Mouse (Mus musculus) MEL (cell line): ENCODE results near the gene Pgd.

Experiments used
- MYC ChIP-seq: IDR thresholded peaks from 2 replicates; pipeline ENCODE4 v1.6.1; 2011; ENCODE audit warnings: low read depth, mild to moderate bottlenecking, low read length, improper control_type of control experiment, moderate library complexity
- SMC3 ChIP-seq: IDR thresholded peaks from 2 replicates; pipeline ENCODE4 v1.6.1; 2011; ENCODE audit warnings: low read depth, low read length, improper control_type of control experiment

DNA sequence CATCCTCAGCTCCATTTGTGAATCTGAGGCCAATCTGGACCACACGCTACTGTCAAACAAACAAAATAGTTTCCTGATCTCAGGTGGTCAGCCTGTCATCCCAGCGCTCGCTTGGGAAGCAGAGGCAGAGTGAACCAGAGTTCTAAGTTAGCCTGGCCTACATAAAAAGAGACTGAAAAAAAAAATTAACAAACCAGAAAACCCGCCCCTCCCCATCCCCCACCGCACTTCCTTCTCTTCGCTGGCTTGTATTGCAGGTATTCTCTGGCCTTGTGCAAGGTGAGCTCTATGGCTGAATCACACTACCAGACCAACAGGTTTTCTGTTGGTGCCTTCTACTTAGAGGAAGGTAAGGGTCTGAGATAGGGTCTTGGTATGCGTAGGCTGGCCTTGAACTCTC, 19.0 kb downstream of the Pgd start:
- TF ChIP-seq SMC3 (no peak), MYC (no peak)
